Mouse (Mus musculus): ENCODE measurements around the gene Rbm8a2. TPM values are rescaled to one million over a fixed set of nuclear protein-coding genes. Genes with fewer than 3 reads are reported as not detected.
"Not testable (repeated sequence)": the region's sequence is repeated elsewhere in the genome, so short reads cannot be mapped to it uniquely, and the experiment has no call there.

Rbm8a2 gene
- not detected for total RNA-seq (2021)
- long read RNA-seq, experiment 1 = 0 reads
- long read RNA-seq, experiment 2 = 0 reads

DNA sequence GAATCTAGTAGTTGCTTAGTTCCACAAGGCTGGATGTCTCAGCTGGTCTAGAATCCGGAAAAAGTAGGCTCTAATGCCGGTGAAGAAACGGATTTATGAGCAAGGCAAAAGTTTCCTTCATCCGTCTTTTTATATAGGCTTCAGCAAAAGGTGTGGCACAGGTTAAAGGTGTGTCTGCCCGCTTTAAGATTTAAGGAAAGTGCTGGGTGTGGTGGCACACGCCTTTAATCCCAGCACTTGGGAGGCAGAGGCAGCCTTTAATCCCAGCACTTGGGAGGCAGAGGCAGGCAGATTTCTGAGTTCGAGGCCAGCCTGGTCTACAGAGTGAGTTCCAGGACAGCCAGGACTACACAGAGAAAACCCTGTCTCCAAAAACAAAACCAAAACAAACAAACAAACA, at the start of gene Rbm8a2:
TSS of gene Rbm8a2 (minus strand) at position 101 of the 400 bp plus-strand sequence.
- intact Hi-C loops (cut with DNase I); H3K27ac ChIP-seq; H3K4me3 ChIP-seq; DNase-seq: not testable (repeated sequence)

GRCm38 (mm10) chr1:176028397-176028796, 49.5 kb upstream of the Rbm8a2 start:
- no peak overlapping the region for H3K27ac ChIP-seq
- intact Hi-C loops (cut with DNase I) = no loop called here
- no peak for TF ChIP-seq CTCF (IDR thresholded peaks at IDR 0.05)
- H3K4me3 ChIP-seq = no peak overlapping the region
- no peak for DNase-seq

DNA sequence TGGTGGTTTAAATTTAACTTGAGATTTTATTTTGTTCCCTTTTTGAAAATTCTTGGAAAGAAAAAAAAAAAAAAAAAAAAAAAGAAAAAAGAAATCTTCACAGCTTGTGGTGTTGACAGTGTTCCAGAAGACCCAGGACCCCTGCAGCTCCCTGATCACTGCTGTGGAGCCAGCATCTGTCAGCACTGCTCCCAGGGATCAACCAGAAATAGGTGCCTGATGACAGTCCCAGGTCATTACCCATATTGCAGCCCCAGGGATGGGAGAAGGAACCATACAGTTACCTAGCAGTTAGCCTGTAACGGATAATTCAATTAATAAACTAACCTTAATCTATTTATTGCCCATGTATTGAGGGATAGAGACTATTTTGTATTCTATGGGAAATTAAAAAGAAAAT, 45.6 kb upstream of the Rbm8a2 start:
- DNase-seq = no peak
- Histone ChIP-seq H3K27ac (no peak overlapping the region), H3K4me3 (no peak overlapping the region)
- no peak for TF ChIP-seq CTCF (IDR thresholded peaks at IDR 0.05)
- intact Hi-C loops (cut with DNase I) = no loop called here

GRCm38 (mm10) chr1:176018523-176018922, 39.6 kb upstream of the Rbm8a2 start:
- Histone ChIP-seq H3K4me3 (no peak overlapping the region), H3K27ac (no peak overlapping the region)
- no peak for DNase-seq
- intact Hi-C loops (cut with DNase I) = no loop called here
- no peak for TF ChIP-seq CTCF (IDR thresholded peaks at IDR 0.05)

DNA sequence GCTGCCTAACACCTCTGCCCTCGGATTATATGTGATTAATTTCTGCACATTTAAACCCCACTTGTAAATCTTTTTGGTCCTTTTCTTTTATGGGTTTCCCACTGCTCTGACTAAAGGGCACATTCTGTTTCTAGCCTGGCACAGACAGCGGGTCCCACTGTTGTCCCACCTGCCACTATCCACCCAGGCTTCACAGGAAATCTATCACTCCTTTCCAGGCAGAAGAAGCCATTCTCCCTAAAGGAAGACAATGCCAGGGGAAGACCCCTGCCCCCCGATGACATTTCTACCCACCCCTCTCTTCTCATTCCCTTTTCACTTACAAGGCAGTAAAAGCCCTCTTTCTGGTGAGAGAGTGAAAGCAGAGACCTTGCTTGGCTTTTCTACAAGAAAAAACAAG, 37.2 kb upstream of the Rbm8a2 start:
- no peak overlapping the region for H3K4me3 ChIP-seq
- no peak for TF ChIP-seq CTCF (IDR thresholded peaks at IDR 0.05)
- intact Hi-C loops (cut with DNase I) = no loop called here

DNA sequence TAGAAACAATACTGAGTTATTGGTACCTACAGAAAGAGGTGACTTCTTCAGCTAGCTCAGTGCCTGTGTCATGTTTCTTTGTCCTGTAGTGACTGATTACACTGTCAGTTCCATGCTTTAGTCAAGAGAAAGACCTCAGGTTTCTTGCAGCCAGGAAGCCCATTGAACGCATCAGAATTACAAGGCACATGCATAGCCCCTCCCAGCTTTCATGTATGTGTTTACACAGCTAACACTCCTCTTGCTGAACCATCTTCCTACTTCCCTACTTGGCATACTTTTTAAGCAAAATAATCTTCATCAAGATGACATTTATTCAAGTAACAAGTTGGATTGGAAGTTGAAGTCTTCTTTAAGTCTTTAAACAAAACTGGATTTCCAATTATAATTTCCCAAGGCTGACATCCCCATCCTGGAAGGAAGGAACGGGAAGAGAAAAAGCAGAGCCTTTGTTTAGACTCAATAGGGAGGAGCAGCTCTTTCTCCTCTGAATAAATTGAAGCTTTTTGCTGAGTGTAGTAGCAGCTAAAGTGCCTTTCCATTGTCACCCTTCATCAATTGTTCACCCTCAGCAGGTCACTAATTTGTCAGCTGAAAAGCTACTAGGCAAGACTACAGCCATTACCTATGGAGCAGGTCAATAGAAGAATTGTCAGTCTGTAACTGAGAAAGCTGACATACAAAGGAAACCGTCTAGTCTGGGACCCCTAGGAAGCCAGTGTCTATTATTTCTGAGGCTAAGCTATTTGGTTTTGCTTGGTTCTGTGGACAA, 34.8 kb upstream of the Rbm8a2 start:
- intact Hi-C loops (cut with DNase I) = no loop called here
- no peak for TF ChIP-seq CTCF (IDR thresholded peaks at IDR 0.05)
- Histone ChIP-seq H3K4me3 (no peak overlapping the region), H3K27ac (no peak overlapping the region)
- DNase-seq = no peak

More for the DNA sequence above, 37.2 kb upstream of the Rbm8a2 start:
- H3K27ac ChIP-seq = no peak overlapping the region
- no peak for DNase-seq

DNA sequence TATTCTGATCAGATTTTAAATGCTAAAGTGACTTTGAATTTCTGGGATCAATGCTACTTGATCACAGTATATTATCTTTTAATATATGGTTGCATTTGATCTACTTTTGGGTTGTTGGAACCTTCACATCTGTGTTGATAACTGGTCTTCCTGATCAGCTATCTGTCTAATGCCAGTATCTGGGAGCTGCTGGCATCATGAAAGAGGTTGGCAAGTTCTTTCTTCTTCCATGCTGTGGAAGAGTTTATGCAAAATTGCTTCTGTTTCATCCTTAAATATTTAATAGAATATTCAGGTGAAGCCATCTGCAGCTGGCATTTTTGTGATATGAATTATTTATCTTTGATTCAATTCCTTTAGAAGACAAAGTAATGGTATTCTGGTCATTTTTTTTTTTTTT, 32.6 kb upstream of the Rbm8a2 start:
- intact Hi-C loops (cut with DNase I) = no loop called here
- no peak overlapping the region for H3K4me3 ChIP-seq
- TF ChIP-seq CTCF (IDR thresholded peaks at IDR 0.05) = no peak
- no peak overlapping the region for H3K27ac ChIP-seq
- no peak for DNase-seq

GRCm38 (mm10) chr1:176011072-176011471, 32.2 kb upstream of the Rbm8a2 start:
- Histone ChIP-seq H3K4me3 (no peak overlapping the region), H3K27ac (no peak overlapping the region)
- DNase-seq = no peak
- intact Hi-C loops (cut with DNase I) = no loop called here
- TF ChIP-seq CTCF (IDR thresholded peaks at IDR 0.05) = no peak

DNA sequence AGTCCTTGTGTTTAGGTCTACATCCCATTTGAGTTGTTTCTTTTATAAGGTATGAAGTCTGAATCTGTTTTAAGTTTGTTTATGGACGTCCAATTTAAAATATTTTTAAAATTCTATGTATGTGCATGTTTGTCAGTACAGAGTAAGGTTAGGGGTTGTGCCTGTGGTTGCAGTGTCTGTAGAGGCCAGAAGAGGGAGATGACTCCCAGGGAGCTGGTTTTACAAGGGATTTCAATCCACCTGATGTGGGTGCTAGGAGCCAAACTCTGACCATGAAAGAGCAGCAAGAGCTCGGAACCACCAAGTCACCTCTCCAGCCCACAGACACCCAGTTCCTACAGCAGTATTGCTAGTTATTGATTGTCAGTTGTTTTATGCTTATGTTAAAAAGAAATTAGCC, 29.5 kb upstream of the Rbm8a2 start:
- intact Hi-C loops (cut with DNase I) = no loop called here
- Histone ChIP-seq H3K4me3 (no peak overlapping the region), H3K27ac (no peak overlapping the region)
- no peak for DNase-seq
- TF ChIP-seq CTCF (IDR thresholded peaks at IDR 0.05) = peak; percentile 5; the same call in 1 of the 2 replicates

DNA sequence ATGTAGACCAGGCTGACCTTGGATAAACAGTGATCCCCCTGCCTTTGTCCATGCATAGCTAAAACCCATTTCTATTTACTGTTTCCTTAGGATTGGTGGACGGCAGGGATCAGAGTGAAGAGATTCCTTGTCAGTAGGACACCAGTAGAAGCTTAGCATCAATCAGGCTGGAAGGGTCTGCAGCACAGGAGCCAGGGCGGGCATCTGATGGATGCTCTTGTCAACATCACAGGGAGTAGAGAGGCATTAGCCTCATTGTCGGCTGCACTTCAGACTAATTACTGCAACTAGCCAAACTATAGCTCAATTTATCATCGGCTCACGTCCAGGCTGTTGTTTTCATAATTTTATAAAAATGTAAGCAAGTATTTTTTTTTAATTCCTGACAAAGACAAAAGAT, 21.7 kb upstream of the Rbm8a2 start:
- Histone ChIP-seq H3K4me3 (no peak overlapping the region), H3K27ac (no peak overlapping the region)
- DNase-seq = no peak
- TF ChIP-seq CTCF (IDR thresholded peaks at IDR 0.05) = no peak
- intact Hi-C loops (cut with DNase I) = no loop called here

DNA sequence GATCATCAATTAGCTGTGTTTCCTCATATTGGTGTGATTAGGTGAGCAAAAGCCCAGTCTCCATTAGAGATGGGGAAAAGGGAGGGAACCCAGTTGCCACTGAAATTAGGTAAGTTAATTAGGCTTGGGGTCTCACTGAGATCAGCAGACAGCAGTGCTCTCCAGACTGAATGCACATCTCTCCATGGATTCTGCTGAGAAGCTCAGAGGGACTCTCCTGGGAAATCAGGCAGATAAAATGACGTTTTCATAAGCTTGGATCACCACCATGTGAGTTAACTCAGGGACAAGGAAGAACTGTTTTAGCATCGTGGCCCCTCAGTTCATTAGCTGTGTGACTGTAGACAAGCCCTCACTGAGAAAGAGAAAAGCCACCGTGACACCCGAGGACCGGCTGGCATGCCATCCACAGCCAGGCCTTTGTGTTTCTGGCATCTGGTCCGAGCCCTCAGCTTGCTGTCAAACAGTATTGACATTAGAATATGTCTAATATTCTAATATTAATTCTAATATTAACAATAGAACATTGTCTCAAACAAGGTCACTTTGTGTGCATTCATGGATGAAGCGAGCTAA, 18.2 kb upstream of the Rbm8a2 start:
- no peak overlapping the region for H3K4me3 ChIP-seq
- intact Hi-C loops (cut with DNase I) = no loop called here
- no peak for TF ChIP-seq CTCF (IDR thresholded peaks at IDR 0.05)
- DNase-seq = no peak
- no peak overlapping the region for H3K27ac ChIP-seq

DNA sequence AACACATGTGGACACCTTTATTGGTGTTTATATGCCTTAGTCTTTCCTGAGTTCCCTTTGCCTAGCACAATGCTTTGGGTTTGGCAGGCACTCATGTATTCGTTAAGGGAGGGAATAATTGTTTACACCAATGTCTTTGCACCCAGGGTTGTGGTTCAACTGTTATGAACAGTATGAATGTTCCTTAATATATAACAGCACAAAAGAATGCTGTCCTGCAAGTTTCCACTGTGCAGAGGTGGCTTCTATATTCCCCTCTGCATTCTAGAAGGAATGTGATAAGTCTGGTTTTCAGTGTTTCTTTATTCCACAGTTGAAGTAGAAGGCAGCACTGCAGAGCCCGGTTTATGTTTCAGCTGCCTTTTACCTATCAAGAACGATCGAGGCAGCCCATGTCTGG, 10.0 kb upstream of the Rbm8a2 start:
- intact Hi-C loops (cut with DNase I) = no loop called here

GRCm38 (mm10) chr1:175988448-175988847, 9.5 kb upstream of the Rbm8a2 start:
- intact Hi-C loops (cut with DNase I) = no loop called here
- TF ChIP-seq CTCF (IDR thresholded peaks at IDR 0.05) = no peak

More for the DNA sequence above, 10.0 kb upstream of the Rbm8a2 start:
- TF ChIP-seq CTCF (IDR thresholded peaks at IDR 0.05) = no peak
- DNase-seq = no peak
- H3K27ac ChIP-seq = no peak overlapping the region
- H3K4me3 ChIP-seq = no peak overlapping the region

DNA sequence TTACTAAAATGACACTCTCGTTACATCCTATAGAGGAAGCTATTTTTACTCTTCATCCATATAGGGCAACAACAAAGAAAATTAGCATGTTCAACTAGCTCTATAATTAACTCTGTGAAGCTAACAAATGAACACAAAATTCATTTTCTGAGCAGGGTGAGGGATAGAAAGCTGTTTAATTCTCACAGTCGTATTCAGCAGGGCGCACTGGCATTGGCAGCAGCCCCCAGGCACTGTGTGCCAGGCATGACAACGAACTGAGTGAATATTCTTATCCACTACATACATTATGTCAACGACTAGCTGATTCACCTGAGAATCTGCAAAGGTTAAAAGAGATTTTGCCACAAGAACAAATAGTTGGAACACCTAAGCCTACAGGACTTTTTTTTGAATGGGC, 8.2 kb downstream of the Rbm8a2 start:
- Histone ChIP-seq H3K4me3 (no peak overlapping the region), H3K27ac (no peak overlapping the region)
- intact Hi-C loops (cut with DNase I) = no loop called here
- TF ChIP-seq CTCF (IDR thresholded peaks at IDR 0.05) = no peak
- no peak for DNase-seq

More at GRCm38 (mm10) chr1:175988448-175988847, 9.5 kb upstream of the Rbm8a2 start:
- Histone ChIP-seq H3K4me3 (no peak overlapping the region), H3K27ac (no peak overlapping the region)
- no peak for DNase-seq
